Mouse (Mus musculus) intestine, embryonic 15.5 days (tissue): Measurements from ENCODE around the gene Rhebl1. TPM values are rescaled to one million over a fixed set of nuclear protein-coding genes. Genes with fewer than 3 reads are reported as not detected.
A peak's percentile ranks its signal among the peaks of the same experiment; 100 is the strongest.
"Not testable (repeated sequence)": the region's sequence is repeated elsewhere in the genome, so short reads cannot be mapped to it uniquely, and the experiment has no call there.

Experiments
- ATAC-seq: fragments of 200-750 bp; cut with Nextera tagmentation; 2 replicates; pipeline ENCODE4 v1.8.0; 2017; ENCODE audit warnings: moderate TSS enrichment, moderate library complexity
- H3K27ac ChIP-seq: fragments of 300-500 bp; sonication (generic); 2 replicates; pipeline ENCODE4 v1.5.1; 2015; ENCODE audit warnings: mild to moderate bottlenecking, inconsistent platforms
- H3K27me3 ChIP-seq: fragments of 300-500 bp; sonication (generic); replicated peaks from 2 replicates; pipeline ENCODE4 v1.6.1; 2015; ENCODE audit warnings: inconsistent platforms
- H3K36me3 ChIP-seq: fragments of 300-500 bp; sonication (generic); 2 replicates; pipeline ENCODE4 v1.6.1; 2015; ENCODE audit warnings: inconsistent platforms
- H3K4me1 ChIP-seq: fragments of 300-500 bp; sonication (generic); replicated peaks from 2 replicates; pipeline ENCODE4 v1.6.1; 2015; ENCODE audit warnings: inconsistent platforms
- H3K4me2 ChIP-seq: fragments of 300-500 bp; sonication (generic); replicated peaks from 2 replicates; pipeline ENCODE4 v1.6.1; 2015; ENCODE audit warnings: mild to moderate bottlenecking, inconsistent platforms
- H3K4me3 ChIP-seq: fragments of 300-500 bp; sonication (generic); replicated peaks from 2 replicates; pipeline ENCODE4 v1.5.1; 2015; ENCODE audit warnings: inconsistent platforms
- H3K9ac ChIP-seq: fragments of 300-500 bp; sonication (generic); 2 replicates; pipeline ENCODE4 v1.6.1; 2015; ENCODE audit warnings: inconsistent platforms
- H3K9me3 ChIP-seq: fragments of 300-500 bp; sonication (generic); 2 replicates; pipeline ENCODE4 v1.6.1; 2016; ENCODE audit warnings: inconsistent platforms
- WGBS: fragments of 180-500 bp; shearing (Covaris S2); methylation state at CpG from one replicate; pipeline ENCODE4 v1.1.7; 2015; 5-methylcytosine and 5-hydroxymethylcytosine counted together
- polyA plus RNA-seq: library from polyadenylated mRNA; unstranded; fragments of >200 nt; fragmentation: Nextera tagmentation; extraction: Ambion mirVana; gene quantifications from 2 replicates; pipeline ENCODE4 v1.2.1, GENCODE M21; 2015

The Rhebl1 gene
- polyA plus RNA-seq, 1 experiment from 2014 or later = 12.5 TPM

GRCm38 (mm10) chr15:98927566-98927965 lies 33.2 kb upstream of the Rhebl1 start:
- Histone ChIP-seq H3K27ac (no peak overlapping the region), H3K27me3 (no peaks in the 10 kb centered on the region)

GRCm38 (mm10) chr15:98924682-98925081 lies 30.3 kb upstream of the Rhebl1 start:
- Histone ChIP-seq H3K27me3 (no peaks in the 10 kb centered on the region), H3K4me3 (no peak overlapping the region), H3K27ac (no peak overlapping the region), H3K4me1 (no peaks in the 10 kb centered on the region), H3K9ac (no peak overlapping the region), H3K9me3 (no peaks in the 10 kb centered on the region), H3K36me3 (no peaks in the 10 kb centered on the region), H3K4me2 (no peak overlapping the region)
- ATAC-seq = peak; percentile 11; the same call in 1 of the 2 replicates
- WGBS = 59% methylated on average over 3 of the region's 3 CpGs

More at GRCm38 (mm10) chr15:98927566-98927965, 33.2 kb upstream of the Rhebl1 start:
- no peak overlapping the region for H3K4me3 ChIP-seq
- 79% methylated on average over 5 of the region's 5 CpGs for WGBS
- no peaks in the 10 kb centered on the region for H3K9me3 ChIP-seq
- no peak overlapping the region for H3K4me2 ChIP-seq
- H3K4me1 ChIP-seq = no peaks in the 10 kb centered on the region
- no peak for ATAC-seq
- H3K9ac ChIP-seq = no peak overlapping the region
- H3K36me3 ChIP-seq = peaks cover 7% of the 10 kb centered on the region

DNA sequence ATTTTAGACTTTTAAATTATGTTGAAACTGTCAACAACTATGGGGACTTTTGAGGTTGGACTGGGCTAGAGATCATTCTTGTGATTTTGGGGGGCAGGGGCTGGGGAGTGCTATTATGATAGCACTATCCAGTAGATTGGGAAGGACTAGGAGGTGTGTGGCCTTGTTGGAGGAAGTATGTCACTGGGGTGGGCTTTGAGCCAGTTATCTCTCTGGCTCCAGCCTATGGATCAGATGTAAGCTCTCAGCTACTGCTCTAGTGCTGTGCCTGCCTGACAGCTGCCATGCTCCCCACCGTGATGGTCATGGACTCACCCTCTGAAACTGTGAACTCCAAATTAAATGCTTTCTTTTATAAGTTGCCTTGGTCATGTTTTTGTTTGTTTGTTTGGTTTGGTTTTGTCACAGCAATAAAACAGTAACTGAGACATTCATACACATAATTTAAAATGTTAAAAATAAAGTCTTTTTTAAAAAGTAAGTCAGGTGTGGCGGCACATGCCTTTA lies 28.7 kb upstream of the Rhebl1 start:
- Histone ChIP-seq H3K4me2 (no peak overlapping the region), H3K36me3 (no peaks in the 10 kb centered on the region), H3K27ac (peak overlapping the region; percentile 65; the same call in 1 of the 2 replicates)

GRCm38 (mm10) chr15:98922581-98922980 lies 28.2 kb upstream of the Rhebl1 start:
- Histone ChIP-seq H3K9me3 (no peaks in the 10 kb centered on the region), H3K4me1 (no peaks in the 10 kb centered on the region), H3K9ac (no peak overlapping the region), H3K27ac (peak overlapping the region; percentile 65), H3K4me2 (0 out of 2 replicates have a peak overlapping the region, but pooled peaks have one; percentile 11), H3K27me3 (no peaks in the 10 kb centered on the region), H3K4me3 (no peak overlapping the region), H3K36me3 (no peaks in the 10 kb centered on the region)
- WGBS = 40% methylated on average over 3 of the region's 3 CpGs
- peak; percentile 18; the same call in 1 of the 2 replicates for ATAC-seq

More for the DNA sequence above, 28.7 kb upstream of the Rhebl1 start:
- Histone ChIP-seq H3K27me3 (no peaks in the 10 kb centered on the region), H3K9me3 (no peaks in the 10 kb centered on the region), H3K4me1 (no peaks in the 10 kb centered on the region), H3K9ac (no peak overlapping the region), H3K4me3 (no peak overlapping the region)
- no peak for ATAC-seq
- 77% methylated on average over 2 of the region's 2 CpGs for WGBS

DNA sequence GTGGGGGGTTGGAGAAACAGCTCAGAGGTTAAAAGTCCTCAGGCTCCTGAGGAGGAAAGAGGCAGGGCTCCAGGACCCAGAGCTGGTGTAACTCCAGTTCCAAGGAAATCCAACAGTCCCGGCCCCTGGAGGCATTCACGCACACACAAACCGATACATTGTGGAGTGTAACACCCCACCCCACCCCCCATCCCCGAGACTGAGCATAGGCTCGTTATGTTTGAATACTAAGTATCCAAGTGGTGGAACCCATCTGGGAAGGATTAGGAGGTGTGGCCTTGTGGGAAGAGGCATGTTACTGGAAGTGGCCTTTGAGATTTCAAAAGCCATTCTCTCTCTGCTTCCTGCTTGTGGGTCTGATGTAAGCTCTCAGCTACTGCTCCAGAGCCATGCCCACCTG lies 27.2 kb upstream of the Rhebl1 start:
- no peak overlapping the region for H3K9ac ChIP-seq
- WGBS = 91% methylated on average over 5 of the region's 5 CpGs
- H3K27ac ChIP-seq = no peak overlapping the region
- no peak for ATAC-seq
- peaks cover 2% of the 10 kb centered on the region for H3K4me1 ChIP-seq
- no peaks in the 10 kb centered on the region for H3K36me3 ChIP-seq
- no peak overlapping the region for H3K4me2 ChIP-seq
- no peak overlapping the region for H3K4me3 ChIP-seq
- no peaks in the 10 kb centered on the region for H3K9me3 ChIP-seq
- no peaks in the 10 kb centered on the region for H3K27me3 ChIP-seq

- not testable (repeated sequence) for ATAC-seq, H3K4me1 ChIP-seq, H3K9me3 ChIP-seq, H3K27me3 ChIP-seq, H3K36me3 ChIP-seq
- Histone ChIP-seq H3K9ac (peak overlapping the region; percentile 18; the same call in 1 of the 2 replicates), H3K27ac (peak overlapping the region; percentile 41), H3K4me2 (peak overlapping the region; percentile 84), H3K4me3 (peak overlapping the region; percentile 76)
- 22% methylated on average over 8 of the region's 8 CpGs for WGBS
Observed at GRCm38 (mm10) chr15:98918499-98918895, 24.2 kb upstream of the Rhebl1 start.

- no peaks in the 10 kb centered on the region for H3K27me3 ChIP-seq
- peak; percentile 98 for ATAC-seq
- peak within 1 kb of the TSS; percentile 76 for H3K4me3 ChIP-seq
- under 1% methylated on average over 82 of the region's 82 CpGs for WGBS
- H3K36me3 ChIP-seq = 0 out of 2 replicates have a peak, but pooled peaks cover 1% of the 10 kb centered on the region
- H3K9ac ChIP-seq = peak within 1 kb of the TSS; percentile 62
- H3K4me2 ChIP-seq = peak within 1 kb of the TSS; percentile 84
- H3K4me1 ChIP-seq = peaks cover 8% of the 10 kb centered on the region
- no peaks in the 10 kb centered on the region for H3K9me3 ChIP-seq
- H3K27ac ChIP-seq = peak within 1 kb of the TSS; percentile 93
Observed at GRCm38 (mm10) chr15:98917538-98918498, 23.5 kb upstream of the Rhebl1 start, which contains the start of gene Lmbr1l. Gene Lmbr1l (minus strand): TSS chr15:98918231.

GRCm38 (mm10) chr15:98917091-98917490 lies 22.8 kb upstream of the Rhebl1 start:
- H3K9me3 ChIP-seq = no peaks in the 10 kb centered on the region
- peak overlapping the region; percentile 93 for H3K27ac ChIP-seq
- ATAC-seq = peak; percentile 0; the same call in 1 of the 2 replicates
- peak overlapping the region; percentile 62 for H3K9ac ChIP-seq
- H3K36me3 ChIP-seq = peaks cover 8% of the 10 kb centered on the region; the same call in 1 of the 2 replicates
- peak overlapping the region; percentile 84 for H3K4me2 ChIP-seq
- H3K4me3 ChIP-seq = peak overlapping the region; percentile 76
- WGBS = 0% methylated on average over 14 of the region's 14 CpGs
- peaks cover 8% of the 10 kb centered on the region for H3K4me1 ChIP-seq
- H3K27me3 ChIP-seq = no peaks in the 10 kb centered on the region

DNA sequence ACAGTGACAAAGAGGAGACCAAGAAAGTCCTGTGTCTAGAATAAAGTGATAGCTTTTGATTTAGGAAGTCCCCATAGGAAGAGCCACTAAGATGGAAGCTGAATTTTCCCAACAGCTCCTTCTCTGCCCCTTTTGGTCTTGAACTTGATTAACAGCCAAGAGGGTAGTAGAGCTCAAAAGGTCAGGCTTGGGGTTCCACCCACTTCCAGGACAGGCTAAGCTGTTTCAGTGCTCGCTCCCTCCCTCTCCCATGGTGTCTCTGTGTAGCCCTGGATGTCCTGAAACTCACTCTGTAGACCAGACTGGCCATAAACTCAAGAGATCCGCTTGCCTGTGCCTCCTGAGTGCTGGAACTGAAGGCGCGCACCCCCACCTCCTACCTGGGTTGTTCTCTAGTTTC lies 21.7 kb upstream of the Rhebl1 start:
- H3K36me3 ChIP-seq = peaks cover 13% of the 10 kb centered on the region; the same call in 1 of the 2 replicates
- no peak overlapping the region for H3K27ac ChIP-seq
- peaks cover 8% of the 10 kb centered on the region for H3K4me1 ChIP-seq
- H3K4me2 ChIP-seq = peak overlapping the region; percentile 84
- no peaks in the 10 kb centered on the region for H3K9me3 ChIP-seq
- 89% methylated on average over 4 of the region's 4 CpGs for WGBS
- 0 out of 2 replicates have a peak overlapping the region, but pooled peaks have one; percentile 76 for H3K4me3 ChIP-seq
- ATAC-seq = no peak
- H3K27me3 ChIP-seq = no peaks in the 10 kb centered on the region
- no peak overlapping the region for H3K9ac ChIP-seq

GRCm38 (mm10) chr15:98914903-98915302 lies 20.6 kb upstream of the Rhebl1 start:
- Histone ChIP-seq H3K4me3 (no peak overlapping the region), H3K27ac (no peak overlapping the region), H3K4me1 (peaks cover 8% of the 10 kb centered on the region), H3K27me3 (no peaks in the 10 kb centered on the region), H3K9ac (no peak overlapping the region), H3K4me2 (no peak overlapping the region), H3K36me3 (peaks cover 13% of the 10 kb centered on the region; the same call in 1 of the 2 replicates), H3K9me3 (no peaks in the 10 kb centered on the region)
- ATAC-seq = no peak
- WGBS = 93% methylated on average over 6 of the region's 6 CpGs

GRCm38 (mm10) chr15:98904692-98905091 lies 10.4 kb upstream of the Rhebl1 start:
- Histone ChIP-seq H3K27ac (no peak overlapping the region), H3K4me2 (no peak overlapping the region), H3K4me1 (no peaks in the 10 kb centered on the region), H3K27me3 (no peaks in the 10 kb centered on the region), H3K9ac (no peak overlapping the region), H3K9me3 (no peaks in the 10 kb centered on the region), H3K36me3 (peaks cover 18% of the 10 kb centered on the region), H3K4me3 (no peak overlapping the region)
- 33% methylated on average over 10 of the region's 10 CpGs for WGBS
- no peak for ATAC-seq

DNA sequence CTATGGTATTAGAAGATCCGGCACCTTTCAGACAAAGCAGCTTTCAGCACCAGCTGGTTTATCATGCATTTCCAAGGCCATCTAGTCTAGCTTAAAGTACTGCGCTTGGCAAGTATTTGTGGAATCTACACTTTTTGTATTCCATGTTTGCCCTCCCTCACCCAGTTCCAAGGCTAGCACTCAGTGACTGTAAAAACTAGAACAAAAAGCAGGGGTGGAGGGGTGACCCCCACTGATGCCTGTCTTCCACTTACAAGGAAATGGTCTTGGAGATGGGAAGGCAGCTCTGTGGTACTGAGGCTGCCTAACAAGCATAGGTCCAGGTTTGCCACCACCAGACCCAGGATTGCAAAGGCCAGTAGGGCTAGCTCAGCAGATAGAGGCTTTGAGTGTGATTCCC lies 8.3 kb upstream of the Rhebl1 start:
- WGBS = 81% methylated on average over 2 of the region's 2 CpGs
- Histone ChIP-seq H3K9me3 (no peaks in the 10 kb centered on the region), H3K9ac (no peak overlapping the region), H3K27ac (no peak overlapping the region), H3K4me1 (peaks cover 10% of the 10 kb centered on the region), H3K4me2 (no peak overlapping the region), H3K36me3 (peaks cover 7% of the 10 kb centered on the region; the same call in 1 of the 2 replicates), H3K27me3 (peaks cover 20% of the 10 kb centered on the region), H3K4me3 (no peak overlapping the region)
- ATAC-seq = no peak
